Mouse (Mus musculus) left cerebral cortex, postnatal 36 days (tissue): ENCODE results near the gene Fzd4. TPM values are rescaled to one million over a fixed set of nuclear protein-coding genes. Genes with fewer than 3 reads are reported as not detected.

Experiments
- total RNA-seq, 2 experiments: library from RNA; stranded (reverse); gene quantifications; 2 replicates each; pipeline ENCODE4 v1.2.3; 2021

The Fzd4 gene
- total RNA-seq, 2 experiments from 2014 or later, result 6.5 to 6.7 TPM

Other genes with a start within 250 kb of the Fzd4 start
- 10 to 100 TPM; 57.9 to 77.5 TPM for gene Tmem135, start 133 bp upstream of the Fzd4 start, total RNA-seq
- 10 to 100 TPM; 19.0 to 19.3 TPM for gene Prss23, start 122.8 kb downstream of the Fzd4 start, total RNA-seq
- gene Me3, start 228.0 kb downstream of the Fzd4 start, total RNA-seq, result 100 to 1,000 TPM; 103 TPM